Mouse (Mus musculus): Measurements from ENCODE around the gene Rasgef1a. TPM values are rescaled to one million over a fixed set of nuclear protein-coding genes. Genes with fewer than 3 reads are reported as not detected.

Rasgef1a gene
- polyA plus RNA-seq, 1 experiment from 2014 or later: 0.20 TPM

DNA sequence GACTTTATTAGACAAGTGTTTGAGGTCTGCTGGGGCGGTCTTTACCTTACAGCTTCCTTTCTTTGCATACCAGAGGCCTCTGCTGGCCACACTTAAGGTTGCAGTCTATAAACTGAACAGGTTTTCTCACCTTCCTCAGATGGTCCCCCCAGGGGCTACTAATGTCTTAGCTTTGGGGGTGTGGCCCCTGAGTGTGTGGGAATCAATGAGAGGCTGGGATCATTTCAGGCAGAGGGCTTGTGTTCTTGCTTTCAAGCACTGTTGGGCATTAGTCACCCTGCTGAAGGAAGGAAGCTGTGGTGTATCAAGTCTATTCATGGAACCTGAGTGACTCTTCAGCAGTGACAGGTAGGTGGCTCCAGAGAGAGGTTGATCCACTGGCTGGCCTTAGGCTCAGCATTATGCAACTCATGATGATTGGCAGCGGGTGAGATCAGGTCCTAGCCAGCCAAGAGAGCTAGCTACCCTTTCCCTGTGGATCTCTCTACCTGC is 88.1 kb downstream of the Rasgef1a start:
- no peak overlapping the region for H3K27ac ChIP-seq (ENCODE audit: low read depth, low read length)
- H3K4me1 ChIP-seq (replicated peaks; ENCODE audit: control insufficient read depth, insufficient read depth, low read length): no peaks in the 10 kb centered on the region
- 41% methylated on average over 2 of the region's 2 CpGs for WGBS
- H3K36me3 ChIP-seq (ENCODE audit: control insufficient read depth, insufficient read depth, low read length): no peaks in the 10 kb centered on the region
- H3K27me3 ChIP-seq (ENCODE audit: control insufficient read depth, insufficient read depth, low read length): no peaks in the 10 kb centered on the region
- H3K4me3 ChIP-seq (ENCODE audit: low read depth, low read length): no peak overlapping the region
- DNase-seq (ENCODE audit: low spot score) (no peak), ATAC-seq (replicated peaks; ENCODE audit: low FRiP score) (no peak)
- no peaks in the 10 kb centered on the region for H3K9me3 ChIP-seq (ENCODE audit: control insufficient read depth, low read length)
- H3K9ac ChIP-seq (ENCODE audit: low read length): no peak overlapping the region
- no peak overlapping the region for H3K4me2 ChIP-seq (ENCODE audit: low read depth, low read length, severe bottlenecking)

DNA sequence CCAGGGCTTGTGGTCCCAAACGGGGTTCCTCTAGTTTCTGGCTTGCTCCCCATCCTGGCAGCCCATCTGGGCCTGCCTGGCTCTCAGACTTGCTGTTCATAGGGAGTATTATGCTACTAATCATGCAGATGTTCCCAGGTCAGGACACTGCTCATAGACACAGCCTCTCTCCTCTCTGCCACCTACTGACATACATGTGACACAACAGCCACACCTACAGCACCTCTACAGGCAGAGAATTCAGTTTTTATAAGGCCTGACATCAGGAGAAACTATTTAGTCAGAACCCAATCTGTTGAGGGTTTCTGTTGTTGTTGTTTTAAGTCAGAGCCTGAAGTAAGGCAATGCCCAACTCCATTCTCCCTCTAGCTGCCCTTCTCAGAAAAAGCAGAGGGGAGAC is 100.6 kb downstream of the Rasgef1a start:
- no peak for ATAC-seq (replicated peaks; ENCODE audit: low FRiP score)
- DNase-seq (ENCODE audit: low spot score): no peak
- Histone ChIP-seq H3K36me3 (ENCODE audit: control insufficient read depth, insufficient read depth, low read length) (no peaks in the 10 kb centered on the region), H3K27me3 (ENCODE audit: control insufficient read depth, insufficient read depth, low read length) (no peaks in the 10 kb centered on the region), H3K9ac (ENCODE audit: low read length) (no peak overlapping the region), H3K27ac (ENCODE audit: low read depth, low read length) (no peak overlapping the region), H3K4me1 (replicated peaks; ENCODE audit: control insufficient read depth, insufficient read depth, low read length) (no peaks in the 10 kb centered on the region), H3K4me3 (ENCODE audit: low read depth, low read length) (no peak overlapping the region), H3K9me3 (ENCODE audit: control insufficient read depth, low read length) (no peaks in the 10 kb centered on the region), H3K4me2 (ENCODE audit: low read depth, low read length, severe bottlenecking) (no peak overlapping the region)
- 68% methylated on average over 1 of the region's 1 CpGs for WGBS

DNA sequence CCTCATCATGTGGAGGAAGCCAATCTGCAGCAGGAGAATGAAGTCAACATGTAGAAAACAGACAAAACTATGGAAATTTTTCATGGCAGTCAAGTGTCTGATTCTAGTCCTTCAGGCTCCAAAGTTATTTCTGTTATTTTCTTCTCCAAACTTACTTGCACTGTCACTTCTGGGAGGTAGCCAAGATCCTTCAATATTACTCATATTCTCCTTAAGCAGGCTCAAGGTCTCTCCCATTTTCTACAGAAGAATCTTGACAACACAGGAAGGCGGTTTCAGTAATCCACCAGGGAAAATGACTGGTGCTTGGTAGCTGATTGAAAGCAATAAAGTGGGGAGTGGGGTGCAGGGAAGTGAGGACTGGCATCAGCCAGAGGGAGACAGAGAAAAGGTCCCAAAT is 111.5 kb downstream of the Rasgef1a start:
- Histone ChIP-seq H3K27ac (ENCODE audit: low read depth, low read length) (no peak overlapping the region), H3K36me3 (ENCODE audit: control insufficient read depth, insufficient read depth, low read length) (no peaks in the 10 kb centered on the region), H3K4me2 (ENCODE audit: low read depth, low read length, severe bottlenecking) (no peak overlapping the region), H3K4me3 (ENCODE audit: low read depth, low read length) (no peak overlapping the region), H3K9ac (ENCODE audit: low read length) (no peak overlapping the region), H3K4me1 (replicated peaks; ENCODE audit: control insufficient read depth, insufficient read depth, low read length) (0 out of 2 replicates have a peak, but pooled peaks cover 3% of the 10 kb centered on the region), H3K27me3 (ENCODE audit: control insufficient read depth, insufficient read depth, low read length) (no peaks in the 10 kb centered on the region), H3K9me3 (ENCODE audit: control insufficient read depth, low read length) (no peaks in the 10 kb centered on the region)
- DNase-seq (ENCODE audit: low spot score) (no peak), ATAC-seq (replicated peaks; ENCODE audit: low FRiP score) (no peak)
- 88% methylated on average over 1 of the region's 1 CpGs for WGBS

DNA sequence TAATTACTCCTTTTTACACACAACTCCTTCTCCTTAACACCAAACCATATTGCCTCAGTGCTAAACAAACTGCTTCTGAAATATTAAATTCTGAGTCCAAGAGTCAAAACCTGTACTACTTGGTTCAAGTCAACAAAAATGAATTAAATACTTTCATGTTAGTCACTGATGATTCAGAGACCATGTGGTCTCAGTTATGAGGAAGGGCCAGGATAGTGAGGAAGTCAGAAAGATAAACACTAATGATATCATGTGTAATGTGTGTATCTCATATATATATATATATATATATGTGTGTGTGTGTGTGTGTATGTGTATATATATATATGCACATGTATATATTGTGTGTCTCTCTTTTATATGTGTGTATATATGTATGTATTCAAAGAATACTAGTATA is 115.3 kb downstream of the Rasgef1a start:
- H3K4me2 ChIP-seq (ENCODE audit: low read depth, low read length, severe bottlenecking): no peak overlapping the region
- no peak for DNase-seq (ENCODE audit: low spot score)
- ATAC-seq (replicated peaks; ENCODE audit: low FRiP score): no peak

DNA sequence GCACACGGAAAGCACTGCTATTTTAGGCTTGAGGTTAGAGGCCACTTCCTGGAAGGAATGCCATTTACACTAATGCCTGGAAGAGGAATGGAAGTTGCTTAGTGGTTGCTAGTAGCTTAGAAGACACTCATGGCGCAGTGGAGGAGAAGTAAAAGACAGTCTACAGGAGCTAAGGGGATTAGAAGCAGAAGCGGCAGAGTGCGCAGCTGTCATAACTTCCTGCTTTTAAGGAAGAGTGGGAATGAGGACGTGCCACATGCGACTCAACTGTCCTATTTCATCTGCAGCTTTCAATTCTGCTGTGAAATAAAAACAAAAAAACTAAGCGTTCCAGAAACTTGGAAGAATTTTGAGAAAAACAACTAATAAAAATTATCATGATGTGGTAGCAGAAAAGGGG is 116.0 kb downstream of the Rasgef1a start:
- Histone ChIP-seq H3K9ac (ENCODE audit: low read length) (no peak overlapping the region), H3K4me2 (ENCODE audit: low read depth, low read length, severe bottlenecking) (no peak overlapping the region), H3K4me1 (replicated peaks; ENCODE audit: control insufficient read depth, insufficient read depth, low read length) (no peaks in the 10 kb centered on the region), H3K27ac (ENCODE audit: low read depth, low read length) (no peak overlapping the region), H3K27me3 (ENCODE audit: control insufficient read depth, insufficient read depth, low read length) (no peaks in the 10 kb centered on the region), H3K36me3 (ENCODE audit: control insufficient read depth, insufficient read depth, low read length) (no peaks in the 10 kb centered on the region), H3K4me3 (ENCODE audit: low read depth, low read length) (no peak overlapping the region), H3K9me3 (ENCODE audit: control insufficient read depth, low read length) (no peaks in the 10 kb centered on the region)
- WGBS: 93% methylated on average over 7 of the region's 7 CpGs
- no peak for DNase-seq (ENCODE audit: low spot score)
- no peak for ATAC-seq (replicated peaks; ENCODE audit: low FRiP score)

More for the DNA sequence above, 115.3 kb downstream of the Rasgef1a start:
- Histone ChIP-seq H3K4me1 (replicated peaks; ENCODE audit: control insufficient read depth, insufficient read depth, low read length) (no peaks in the 10 kb centered on the region), H3K36me3 (ENCODE audit: control insufficient read depth, insufficient read depth, low read length) (no peaks in the 10 kb centered on the region), H3K27ac (ENCODE audit: low read depth, low read length) (no peak overlapping the region), H3K27me3 (ENCODE audit: control insufficient read depth, insufficient read depth, low read length) (no peaks in the 10 kb centered on the region), H3K9ac (ENCODE audit: low read length) (no peak overlapping the region), H3K4me3 (ENCODE audit: low read depth, low read length) (no peak overlapping the region), H3K9me3 (ENCODE audit: control insufficient read depth, low read length) (no peaks in the 10 kb centered on the region)

DNA sequence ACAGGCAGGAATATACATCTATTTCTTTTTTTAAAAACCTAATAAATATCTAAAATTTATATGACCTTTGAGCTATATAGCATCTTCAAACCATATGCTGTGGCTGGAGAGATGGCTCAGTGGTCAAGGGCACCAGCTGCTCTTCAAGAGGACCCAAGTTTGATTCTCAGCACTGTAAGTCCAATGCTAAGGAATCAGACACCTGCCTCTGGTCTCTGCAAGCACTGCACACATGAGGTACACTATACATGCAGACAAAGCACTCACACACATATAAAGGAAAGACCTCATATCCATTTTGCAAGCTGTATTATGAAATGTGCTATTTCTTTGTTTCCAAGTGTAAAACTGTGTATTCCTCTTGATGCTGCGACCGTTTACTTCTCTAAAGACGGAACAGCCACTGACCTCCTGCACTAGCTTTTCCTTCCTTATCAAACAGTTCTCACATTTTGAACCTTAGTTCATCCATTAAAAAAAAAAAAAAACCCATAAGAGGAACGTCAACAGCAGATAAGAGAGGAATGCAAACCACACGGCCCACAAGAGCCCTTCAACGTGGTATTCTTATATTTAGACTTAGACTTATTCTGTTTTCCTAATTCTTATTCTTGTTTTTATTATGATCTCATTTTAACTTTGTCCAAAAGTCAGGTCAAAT is 116.7 kb downstream of the Rasgef1a start:
- Histone ChIP-seq H3K4me3 (ENCODE audit: low read depth, low read length) (no peak overlapping the region), H3K27ac (ENCODE audit: low read depth, low read length) (no peak overlapping the region), H3K27me3 (ENCODE audit: control insufficient read depth, insufficient read depth, low read length) (no peaks in the 10 kb centered on the region), H3K9me3 (ENCODE audit: control insufficient read depth, low read length) (no peaks in the 10 kb centered on the region), H3K4me1 (replicated peaks; ENCODE audit: control insufficient read depth, insufficient read depth, low read length) (no peaks in the 10 kb centered on the region), H3K9ac (ENCODE audit: low read length) (no peak overlapping the region), H3K36me3 (ENCODE audit: control insufficient read depth, insufficient read depth, low read length) (no peaks in the 10 kb centered on the region), H3K4me2 (ENCODE audit: low read depth, low read length, severe bottlenecking) (no peak overlapping the region)
- no peak for DNase-seq (ENCODE audit: low spot score)
- no peak for ATAC-seq (replicated peaks; ENCODE audit: low FRiP score)
- 92% methylated on average over 6 of the region's 6 CpGs for whole genome bisulfite sequencing

DNA sequence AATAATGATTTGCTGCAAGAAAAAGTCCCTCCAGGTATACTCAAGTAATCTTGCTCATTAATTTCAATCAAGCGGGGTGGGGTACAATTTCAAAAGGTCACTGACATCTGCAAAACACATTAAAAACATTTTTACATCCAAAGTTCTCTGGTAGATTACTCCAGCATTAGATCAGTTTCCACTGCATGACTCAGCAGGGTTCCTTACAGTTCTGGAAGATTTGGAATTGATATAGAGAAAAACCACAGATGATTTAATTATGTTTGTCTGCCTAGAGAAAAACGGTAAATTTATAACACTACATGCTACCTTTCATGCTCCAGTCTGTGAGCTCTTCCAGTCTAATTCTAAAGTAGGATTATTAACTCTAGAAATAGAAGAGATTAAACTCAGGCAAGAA is 118.8 kb downstream of the Rasgef1a start:
- DNase-seq (ENCODE audit: low spot score) (no peak), ATAC-seq (replicated peaks; ENCODE audit: low FRiP score) (no peak)
- Histone ChIP-seq H3K27ac (ENCODE audit: low read depth, low read length) (no peak overlapping the region), H3K9ac (ENCODE audit: low read length) (no peak overlapping the region), H3K4me3 (ENCODE audit: low read depth, low read length) (no peak overlapping the region), H3K4me2 (ENCODE audit: low read depth, low read length, severe bottlenecking) (no peak overlapping the region), H3K9me3 (ENCODE audit: control insufficient read depth, low read length) (no peaks in the 10 kb centered on the region), H3K36me3 (ENCODE audit: control insufficient read depth, insufficient read depth, low read length) (no peaks in the 10 kb centered on the region), H3K27me3 (ENCODE audit: control insufficient read depth, insufficient read depth, low read length) (no peaks in the 10 kb centered on the region), H3K4me1 (replicated peaks; ENCODE audit: control insufficient read depth, insufficient read depth, low read length) (no peaks in the 10 kb centered on the region)
- 72% methylated on average over 2 of the region's 2 CpGs for WGBS

DNA sequence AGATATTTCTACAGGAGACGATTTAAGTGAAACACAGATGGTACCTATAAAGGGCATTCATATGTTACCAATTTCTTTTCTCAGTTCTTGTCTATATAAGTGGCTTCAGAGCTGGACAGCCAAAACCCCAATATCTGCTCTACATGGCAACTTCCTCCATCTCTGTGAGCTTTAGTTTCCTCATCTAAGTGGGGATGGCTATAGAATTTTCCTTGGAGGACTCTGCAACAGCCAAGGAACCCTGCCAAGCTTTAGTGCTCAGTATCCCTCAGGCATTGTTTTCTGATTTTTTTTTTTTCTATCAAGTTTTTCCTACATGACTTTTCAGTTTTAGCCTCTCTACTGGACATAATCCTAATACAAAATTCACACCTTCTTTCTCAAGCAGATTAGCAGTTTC is 123.2 kb downstream of the Rasgef1a start:
- H3K27ac ChIP-seq (ENCODE audit: low read depth, low read length): no peak overlapping the region
- DNase-seq (ENCODE audit: low spot score) (no peak), ATAC-seq (replicated peaks; ENCODE audit: low FRiP score) (no peak)
- H3K4me3 ChIP-seq (ENCODE audit: low read depth, low read length): no peak overlapping the region
- 81% methylated on average over 1 of the region's 1 CpGs for WGBS
- no peaks in the 10 kb centered on the region for H3K36me3 ChIP-seq (ENCODE audit: control insufficient read depth, insufficient read depth, low read length)
- no peaks in the 10 kb centered on the region for H3K9me3 ChIP-seq (ENCODE audit: control insufficient read depth, low read length)
- no peak overlapping the region for H3K4me2 ChIP-seq (ENCODE audit: low read depth, low read length, severe bottlenecking)
- no peak overlapping the region for H3K9ac ChIP-seq (ENCODE audit: low read length)
- H3K4me1 ChIP-seq (replicated peaks; ENCODE audit: control insufficient read depth, insufficient read depth, low read length): no peaks in the 10 kb centered on the region
- no peaks in the 10 kb centered on the region for H3K27me3 ChIP-seq (ENCODE audit: control insufficient read depth, insufficient read depth, low read length)

DNA sequence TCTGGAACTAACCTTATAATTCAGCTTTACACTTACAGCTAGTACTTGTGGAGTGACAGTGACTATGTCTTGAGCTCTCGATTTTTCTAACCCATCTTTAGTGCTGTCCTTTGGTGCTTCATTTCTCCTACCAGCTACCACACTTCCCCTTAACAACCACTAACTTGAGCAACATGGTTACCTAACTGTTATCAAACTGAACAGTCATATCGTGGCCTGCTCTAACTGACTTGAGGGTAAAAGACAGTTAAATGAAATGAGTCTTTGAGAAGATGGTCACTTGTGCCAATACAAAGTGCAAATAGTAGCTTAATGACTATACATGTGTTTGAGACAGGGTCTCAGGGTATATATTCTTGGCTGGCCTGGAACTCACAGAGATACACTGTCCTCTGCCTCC is 125.9 kb downstream of the Rasgef1a start:
- H3K9me3 ChIP-seq (ENCODE audit: control insufficient read depth, low read length): no peaks in the 10 kb centered on the region
- no peaks in the 10 kb centered on the region for H3K4me1 ChIP-seq (replicated peaks; ENCODE audit: control insufficient read depth, insufficient read depth, low read length)
- WGBS: 74% methylated on average over 2 of the region's 2 CpGs
- no peak overlapping the region for H3K4me3 ChIP-seq (ENCODE audit: low read depth, low read length)
- DNase-seq (ENCODE audit: low spot score) (no peak), ATAC-seq (replicated peaks; ENCODE audit: low FRiP score) (no peak)
- H3K27ac ChIP-seq (ENCODE audit: low read depth, low read length): no peak overlapping the region
- H3K9ac ChIP-seq (ENCODE audit: low read length): no peak overlapping the region
- no peak overlapping the region for H3K4me2 ChIP-seq (ENCODE audit: low read depth, low read length, severe bottlenecking)
- H3K27me3 ChIP-seq (ENCODE audit: control insufficient read depth, insufficient read depth, low read length): no peaks in the 10 kb centered on the region
- no peaks in the 10 kb centered on the region for H3K36me3 ChIP-seq (ENCODE audit: control insufficient read depth, insufficient read depth, low read length)

Data from forebrain, embryonic 11.5 days (tissue).